Mouse (Mus musculus) cerebral cortex, adult 2 months (tissue): ENCODE data around the gene Gusb.

Experiments used
- WGBS: fragments of 180-500 bp; shearing (Covaris S2); methylation state at CpG from one replicate; pipeline ENCODE4 v1.1.7; 2018; 5-methylcytosine and 5-hydroxymethylcytosine counted together

Gusb gene

DNA sequence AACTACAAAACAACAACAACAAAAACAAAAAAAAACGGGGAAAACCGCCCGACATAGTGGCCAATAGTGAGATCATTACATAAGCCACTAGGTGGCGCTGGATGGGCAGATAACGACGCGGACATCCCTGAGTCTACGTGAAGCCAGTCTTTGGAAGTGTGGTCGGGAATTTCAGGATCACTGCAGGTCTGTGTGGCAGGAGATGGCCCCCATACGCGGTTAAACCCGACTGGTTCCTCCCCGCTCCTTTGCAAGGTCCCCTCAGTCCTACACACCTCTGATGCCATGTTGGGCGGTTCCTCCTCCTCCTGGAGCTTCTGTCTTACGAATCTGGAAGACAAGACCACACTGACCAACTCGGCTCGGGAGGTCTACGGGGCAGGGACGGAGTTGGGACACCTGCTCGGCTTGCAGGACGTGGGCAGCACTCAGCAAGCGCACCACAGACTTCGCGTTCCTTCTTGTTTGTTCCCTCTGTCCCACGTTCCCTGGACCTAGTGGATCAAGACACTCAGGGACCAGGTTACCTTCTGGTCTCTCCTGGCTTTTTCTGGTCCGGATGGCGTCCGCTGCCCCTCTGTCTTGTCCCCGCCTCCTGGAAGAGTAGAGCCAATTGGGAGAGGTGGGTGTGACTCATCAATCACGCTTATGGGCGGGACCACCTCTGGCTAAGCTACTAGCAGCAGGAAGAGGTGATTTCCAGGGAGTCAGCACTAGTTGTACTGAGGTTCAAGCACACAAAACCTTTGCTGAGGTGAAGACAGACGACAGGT, 21.1 kb upstream of the Gusb start:
- WGBS = under 1% methylated on average over 32 of the region's 32 CpGs

DNA sequence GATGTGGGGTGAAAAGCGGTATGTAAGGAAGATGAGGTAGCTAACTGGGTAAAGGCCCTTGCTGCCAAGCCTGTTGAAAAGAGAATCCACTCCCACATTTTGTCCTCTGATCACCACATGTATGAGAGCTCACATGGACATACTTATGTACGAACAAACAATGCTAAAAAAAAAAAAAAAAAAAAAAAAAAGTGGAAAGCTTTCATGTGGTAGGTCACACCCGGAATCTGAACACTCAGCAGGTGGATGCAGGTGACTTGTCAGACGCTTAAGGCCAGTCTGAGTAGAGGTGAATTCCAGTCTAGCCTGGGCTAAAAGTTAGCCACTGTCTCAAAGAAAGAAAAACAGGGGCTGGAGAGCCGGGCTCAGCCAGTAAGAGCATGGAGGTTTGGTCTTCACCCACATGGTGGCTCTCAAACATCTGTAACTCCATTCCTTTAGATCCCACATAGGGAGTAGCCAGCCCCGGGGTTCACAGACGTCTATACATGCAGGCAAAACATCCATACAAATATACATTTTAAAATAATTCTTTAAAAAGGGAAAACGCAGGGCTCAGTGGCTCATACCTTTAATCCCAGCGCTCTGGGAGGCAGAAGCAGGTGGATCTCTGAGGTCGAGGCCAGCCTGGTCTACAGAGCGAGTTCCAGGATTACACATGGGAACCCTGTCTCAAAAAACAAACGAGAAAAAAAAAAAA, 20.4 kb upstream of the Gusb start:
- WGBS = 35% methylated on average over 12 of the region's 12 CpGs

DNA sequence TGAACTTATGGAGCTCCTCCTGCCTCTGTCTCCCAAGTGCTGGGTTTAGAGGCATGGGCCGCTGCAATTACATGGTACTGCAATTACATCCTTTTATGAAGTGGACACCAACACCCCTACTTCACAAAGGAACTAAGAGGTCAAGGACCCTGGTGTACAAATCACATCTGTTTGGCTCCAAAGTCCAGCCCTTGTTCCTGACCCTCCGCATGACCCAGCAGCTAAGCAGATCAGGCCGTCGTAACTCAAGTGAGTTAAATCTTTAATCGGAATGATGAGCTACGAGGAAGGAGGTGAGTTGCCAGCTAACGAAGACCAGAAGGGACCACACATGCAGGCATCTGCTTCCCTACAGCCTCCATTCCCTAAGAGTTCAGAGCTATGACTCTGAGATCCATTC, 19.5 kb upstream of the Gusb start:
- WGBS = 90% methylated on average over 7 of the region's 7 CpGs

DNA sequence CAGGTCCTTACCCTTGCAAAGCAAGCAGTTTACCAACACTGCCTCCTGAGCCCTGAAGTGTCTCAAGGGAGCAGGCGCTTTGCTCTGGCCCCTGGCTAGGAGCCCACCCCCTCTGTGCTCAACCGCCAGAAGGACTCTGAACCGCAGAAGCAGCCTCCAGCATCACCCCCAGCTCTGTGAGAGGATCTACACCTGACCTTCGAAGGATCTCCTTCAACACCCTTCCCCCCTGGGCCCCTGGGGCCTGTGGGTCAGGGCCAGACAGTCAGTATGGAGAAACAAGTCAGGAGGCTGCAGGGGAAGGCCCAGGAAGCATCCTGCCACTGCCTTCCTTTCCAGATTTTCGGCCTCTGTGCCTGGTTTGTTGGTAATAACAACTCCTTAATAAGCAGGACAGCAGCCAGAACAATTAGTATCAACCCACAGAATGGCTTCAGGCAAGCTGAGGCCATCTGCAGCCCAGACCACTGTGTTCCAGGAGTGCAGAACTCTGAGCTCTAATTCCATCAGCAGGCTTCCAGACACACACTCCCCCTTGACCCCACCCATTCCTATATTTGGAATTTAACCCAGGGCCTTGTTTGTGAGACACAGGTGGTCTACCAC, 18.6 kb upstream of the Gusb start:
- 59% methylated on average over 5 of the region's 5 CpGs for WGBS

DNA sequence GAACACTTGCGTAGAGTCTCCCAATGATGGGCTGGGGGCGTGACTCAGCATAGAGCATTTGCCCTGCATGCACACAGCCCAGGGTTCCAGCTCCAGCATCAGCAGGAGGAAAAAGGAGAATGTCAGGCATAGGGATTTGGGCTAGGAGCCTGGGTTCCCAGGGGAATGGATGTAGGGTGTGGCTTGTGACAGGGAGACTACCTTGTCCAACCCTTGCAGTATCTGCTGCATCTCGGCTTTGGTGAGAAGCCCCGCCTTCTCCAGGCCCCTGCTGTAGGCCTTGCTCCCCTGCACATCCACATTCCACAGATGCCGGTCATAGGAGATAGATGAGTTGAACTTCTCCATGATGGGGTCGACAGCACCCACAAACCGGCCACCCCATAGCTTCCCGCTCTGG, 16.6 kb upstream of the Gusb start:
- WGBS = 87% methylated on average over 8 of the region's 8 CpGs

DNA sequence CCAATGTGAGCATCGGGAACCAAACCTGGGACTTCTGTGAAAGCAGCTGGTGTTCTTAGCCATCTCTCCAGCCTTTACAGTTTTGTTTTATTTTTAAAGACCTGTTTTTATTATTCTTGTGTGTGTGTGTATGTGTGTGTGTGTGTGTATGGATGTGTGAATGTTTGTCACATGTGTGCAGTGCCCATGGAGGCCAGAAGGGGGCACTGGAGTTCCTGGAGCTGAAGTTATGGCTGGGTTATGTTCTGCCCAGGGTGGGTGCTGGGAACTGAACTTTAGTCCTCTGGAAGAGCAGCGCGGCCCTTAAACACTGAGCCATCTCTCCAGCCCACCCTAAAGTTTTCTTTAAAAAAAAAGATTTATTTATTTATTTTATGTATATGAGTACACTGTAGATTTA, 12.3 kb upstream of the Gusb start:
- WGBS = 97% methylated on average over 3 of the region's 3 CpGs

DNA sequence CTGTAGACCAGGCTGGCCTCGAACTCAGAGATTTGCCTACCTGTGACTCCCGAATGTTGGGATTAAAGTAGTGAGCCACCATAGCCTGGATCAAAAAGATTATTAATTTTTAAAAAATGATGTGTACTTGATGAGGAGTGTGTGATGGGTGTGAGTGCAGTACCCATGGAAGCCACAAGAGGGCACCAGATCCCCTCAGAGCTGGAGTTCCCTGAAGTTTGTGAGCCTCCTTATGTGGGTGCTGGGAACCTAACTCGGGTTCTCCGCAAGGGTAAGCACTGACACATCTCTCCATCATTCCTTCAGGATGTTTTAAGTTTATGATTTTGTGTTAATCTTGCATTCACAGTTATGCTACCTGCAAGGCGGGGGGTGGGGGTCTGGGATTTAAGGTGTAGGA, 8.1 kb upstream of the Gusb start:
- WGBS = 97% methylated on average over 5 of the region's 5 CpGs

DNA sequence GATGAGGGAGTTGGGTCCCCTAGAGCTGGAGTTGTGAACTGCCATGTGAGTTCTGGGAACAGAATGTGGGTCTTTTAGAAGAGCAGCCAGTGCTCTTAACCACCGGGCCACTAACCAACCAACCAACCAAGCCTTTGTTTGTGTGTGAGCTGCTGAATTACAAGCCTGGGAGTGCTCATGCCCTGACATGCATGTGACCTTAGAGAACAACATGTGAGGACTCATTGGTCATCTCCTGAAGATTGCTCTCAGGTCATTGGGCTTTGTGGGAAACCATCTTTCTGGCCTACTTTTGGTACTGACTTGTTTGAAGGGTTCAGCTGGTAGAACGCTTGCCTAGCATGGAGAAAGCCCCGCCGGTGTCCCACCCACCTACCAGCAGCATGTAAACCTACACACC, 6.9 kb upstream of the Gusb start:
- 92% methylated on average over 4 of the region's 4 CpGs for WGBS

DNA sequence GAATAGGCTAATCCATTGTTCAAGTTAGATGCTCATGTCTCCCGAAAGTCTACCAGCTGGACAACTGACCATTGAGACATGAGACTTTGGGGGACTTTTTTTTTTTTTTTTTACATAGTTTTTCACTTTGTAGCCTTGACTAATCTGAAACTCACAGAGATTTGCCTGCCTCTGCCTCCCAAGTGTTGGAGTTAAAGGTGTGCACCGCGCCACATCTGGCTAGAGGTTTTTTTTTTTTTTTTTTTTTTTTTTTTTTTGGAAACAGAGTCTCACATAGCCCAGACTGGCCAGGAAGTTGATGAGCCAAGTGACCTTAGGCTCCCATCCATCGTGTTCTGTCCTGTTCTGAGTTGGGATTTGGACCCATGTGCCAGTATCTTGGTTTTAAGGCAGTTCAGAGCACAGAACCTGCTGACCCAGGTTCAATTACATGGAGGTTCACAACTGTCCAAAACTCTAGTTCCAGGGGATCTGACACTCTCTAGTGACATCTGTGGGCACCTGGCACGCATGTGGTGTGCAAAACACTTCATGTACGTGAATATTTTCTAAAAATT, 5.3 kb upstream of the Gusb start:
- WGBS = 82% methylated on average over 6 of the region's 6 CpGs

DNA sequence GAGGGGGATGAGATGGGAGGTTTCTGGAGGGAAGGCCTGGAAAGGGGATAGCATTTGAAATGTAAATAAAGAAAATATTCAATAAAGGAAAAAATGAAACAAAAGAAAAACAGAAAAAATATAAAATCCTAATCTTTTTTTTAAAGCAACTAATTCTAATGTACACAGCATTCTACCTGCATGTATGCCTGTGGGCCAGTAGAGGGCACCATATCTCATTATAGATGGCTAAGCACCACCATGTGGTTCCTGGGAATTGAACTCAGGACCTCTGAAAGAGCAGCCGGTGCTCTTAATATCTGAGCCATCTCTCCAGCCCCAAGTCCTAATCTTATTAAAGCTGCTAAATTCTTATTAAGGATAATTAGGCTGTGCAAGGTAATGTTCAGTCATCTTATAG, 4.5 kb upstream of the Gusb start:
- WGBS = 95% methylated on average over 1 of the region's 1 CpGs

DNA sequence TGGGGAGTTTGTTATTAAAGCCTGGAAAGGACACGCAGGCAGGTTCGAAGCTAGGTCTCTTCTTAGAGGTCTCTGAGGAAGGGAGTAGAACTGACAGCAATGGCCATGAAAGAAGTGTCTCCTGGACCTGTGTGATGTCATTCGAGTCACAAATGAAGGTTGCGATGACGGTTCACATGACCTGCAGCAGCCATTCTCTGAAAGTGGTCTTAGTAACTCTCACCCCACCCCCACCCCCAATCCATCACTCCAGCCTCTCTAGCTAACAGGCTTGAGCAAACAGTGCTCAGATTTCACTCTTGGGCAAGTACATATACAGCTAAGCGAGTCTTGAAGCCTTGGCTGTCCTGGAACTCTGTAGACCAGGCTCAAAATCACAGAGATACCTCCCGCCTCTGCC, 380 bp upstream of the Gusb start:
- 80% methylated on average over 7 of the region's 7 CpGs for WGBS

DNA sequence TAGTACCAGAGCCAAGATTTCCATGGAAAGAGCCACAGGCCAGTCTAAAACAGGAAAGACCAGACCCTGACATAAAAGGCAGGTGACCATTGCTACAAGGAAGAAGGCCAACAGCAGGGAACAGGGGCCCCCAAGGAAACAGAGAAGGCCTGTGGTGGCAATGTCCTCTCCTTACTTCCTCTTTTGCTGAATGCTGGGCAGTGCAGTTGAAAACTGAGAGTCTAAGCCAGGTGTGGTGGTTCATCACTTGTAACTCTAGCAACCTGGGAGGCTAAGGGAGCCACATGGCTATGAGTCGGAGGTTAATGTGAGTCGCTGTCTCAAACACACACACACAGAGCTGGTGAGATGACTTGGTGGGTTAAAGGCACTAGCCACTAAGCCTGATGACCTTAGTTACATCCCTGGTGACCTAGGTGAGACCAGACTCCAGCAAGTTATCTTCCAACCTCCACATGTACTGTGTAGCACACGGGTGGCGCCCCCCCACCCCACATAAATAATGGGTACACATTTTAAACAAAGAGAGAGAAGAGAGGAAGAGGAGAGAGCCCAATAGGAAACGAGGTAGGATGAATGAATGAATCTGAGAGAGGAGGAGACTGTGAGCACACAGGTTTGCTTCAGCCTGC, 1.4 kb downstream of the Gusb start:
- 77% methylated on average over 5 of the region's 5 CpGs for WGBS

DNA sequence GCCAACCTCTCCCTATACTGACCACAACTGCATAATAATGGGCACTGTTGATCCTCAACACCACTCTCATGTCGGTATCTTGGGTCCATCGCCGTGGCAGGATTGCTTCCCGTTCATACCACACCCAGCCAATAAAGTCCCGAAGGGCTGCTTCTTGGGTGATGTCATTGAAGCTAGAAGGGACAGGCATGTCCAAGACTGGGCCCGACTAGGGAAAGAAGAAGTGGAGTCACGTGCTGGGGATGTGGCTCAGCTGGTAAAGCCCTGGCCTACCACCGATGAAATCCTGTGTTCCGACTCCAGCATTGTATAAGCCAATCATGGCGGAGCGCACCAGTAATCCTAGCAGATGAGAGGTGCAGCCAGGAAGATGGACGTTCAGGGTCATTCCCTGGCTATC, 2.1 kb downstream of the Gusb start:
- WGBS = 89% methylated on average over 12 of the region's 12 CpGs

DNA sequence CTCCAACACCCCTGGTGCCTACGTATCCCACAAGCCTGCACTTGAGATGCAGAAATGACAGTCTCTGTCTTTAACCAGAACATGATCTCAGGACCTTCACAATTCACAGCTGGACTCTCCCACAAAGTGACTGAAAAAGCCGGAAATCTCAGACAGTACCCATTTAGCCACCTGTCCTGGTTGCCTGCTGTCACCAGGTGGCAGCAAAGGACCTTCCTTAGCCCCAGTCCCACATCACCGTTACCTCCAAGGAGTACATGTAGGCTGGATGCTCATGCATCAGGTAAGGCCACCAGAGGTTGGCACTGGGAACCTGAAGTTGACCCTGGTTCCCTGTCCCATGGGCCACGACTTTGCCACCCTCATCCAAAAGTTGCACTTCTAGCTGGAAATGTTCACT, 3.8 kb downstream of the Gusb start:
- WGBS = 28% methylated on average over 4 of the region's 4 CpGs

DNA sequence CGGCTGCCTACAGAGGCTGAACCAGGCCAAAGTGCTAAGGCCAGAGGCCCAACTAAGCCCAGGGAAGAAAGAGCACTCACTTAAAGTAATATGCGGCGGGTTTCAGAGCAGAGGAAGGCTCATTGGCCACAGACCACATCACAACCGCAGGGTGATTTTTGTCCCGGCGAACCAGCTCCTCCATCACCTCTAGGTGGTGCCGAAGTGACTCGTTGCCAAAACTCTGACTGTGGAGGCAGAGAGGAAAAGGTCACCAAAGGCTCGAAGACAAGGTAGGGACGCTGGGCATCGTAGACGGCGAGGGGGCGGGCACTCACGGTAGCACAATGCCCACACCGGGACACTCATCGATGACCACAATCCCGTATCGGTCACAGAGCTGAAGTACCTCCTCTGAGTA, 5.1 kb downstream of the Gusb start:
- 69% methylated on average over 19 of the region's 19 CpGs for WGBS

DNA sequence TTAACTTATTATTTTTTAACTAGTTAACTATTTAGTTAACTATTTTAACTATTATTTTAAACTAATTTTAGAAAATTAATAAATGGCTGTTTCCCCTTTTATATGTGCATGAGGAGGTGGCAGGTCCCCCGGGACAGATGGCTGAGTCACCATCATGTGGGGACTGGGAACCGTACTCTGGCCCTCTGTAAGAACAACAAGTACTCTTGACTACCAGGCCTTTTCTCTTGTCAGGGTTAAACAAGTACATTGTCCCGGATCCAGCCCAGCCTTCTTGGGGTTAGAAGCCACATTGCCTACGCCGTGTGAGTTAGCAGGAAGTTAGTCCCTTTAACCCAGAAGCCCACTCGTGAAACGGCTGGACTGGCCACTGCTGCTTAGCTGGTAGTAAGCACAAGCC, 7.9 kb downstream of the Gusb start:
- 88% methylated on average over 7 of the region's 7 CpGs for WGBS

DNA sequence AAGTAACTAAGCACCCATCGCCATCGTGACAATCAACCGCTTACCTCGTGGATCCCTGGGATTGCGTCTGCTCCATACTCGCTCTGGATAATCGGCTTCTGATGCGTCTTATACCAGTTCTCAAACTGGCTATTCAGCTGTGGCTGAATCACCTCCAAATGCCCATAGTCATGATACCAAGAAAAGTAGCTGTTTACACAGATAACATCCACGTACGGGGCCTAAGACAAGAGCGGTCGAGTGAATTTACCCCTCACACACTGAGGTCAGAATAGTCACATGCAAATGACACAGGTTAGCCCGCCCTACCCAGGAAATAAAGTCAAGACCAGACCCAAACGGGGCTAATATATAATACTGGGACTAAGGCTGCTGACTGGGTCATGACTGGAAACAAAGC, 9.5 kb downstream of the Gusb start:
- WGBS = 96% methylated on average over 14 of the region's 14 CpGs

DNA sequence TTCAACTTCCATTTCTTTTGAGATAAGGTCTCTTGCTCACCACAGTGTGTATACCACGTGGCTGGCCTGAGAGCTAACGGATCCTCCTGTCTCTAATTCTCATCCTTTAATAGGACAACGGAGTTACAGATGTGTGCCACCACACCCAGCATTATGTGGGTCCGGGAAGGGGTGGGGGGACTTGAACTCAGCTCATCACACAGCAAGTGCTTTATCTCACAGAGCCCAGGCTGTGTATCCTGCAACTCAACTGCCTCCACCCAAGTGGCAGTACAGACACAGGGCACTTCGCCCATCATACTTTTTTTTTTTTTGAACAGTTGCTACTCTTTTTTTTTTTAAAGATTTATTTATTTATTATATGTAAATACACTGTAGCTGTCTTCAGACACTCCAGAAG, 11.0 kb downstream of the Gusb start:
- 95% methylated on average over 5 of the region's 5 CpGs for WGBS

DNA sequence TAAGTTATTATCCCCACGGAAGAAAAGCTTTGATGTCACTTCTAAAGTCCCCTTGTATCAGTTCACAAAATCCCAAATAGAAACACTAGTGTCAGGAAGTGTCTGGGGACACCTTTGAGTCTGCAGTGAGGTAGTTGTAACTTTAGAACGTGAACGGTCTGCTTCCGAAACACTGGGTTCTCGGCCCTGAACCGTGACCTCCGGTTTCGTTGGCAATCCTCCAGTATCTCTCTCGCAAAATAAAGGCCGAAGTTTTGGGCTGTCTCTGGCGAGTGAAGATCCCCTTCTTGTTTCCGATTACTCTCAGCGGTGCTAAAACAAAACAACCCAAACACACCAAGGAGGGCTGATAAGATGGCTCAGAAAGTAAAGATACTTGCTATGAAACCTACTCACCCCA, 13.5 kb downstream of the Gusb start:
- WGBS = 81% methylated on average over 13 of the region's 13 CpGs

DNA sequence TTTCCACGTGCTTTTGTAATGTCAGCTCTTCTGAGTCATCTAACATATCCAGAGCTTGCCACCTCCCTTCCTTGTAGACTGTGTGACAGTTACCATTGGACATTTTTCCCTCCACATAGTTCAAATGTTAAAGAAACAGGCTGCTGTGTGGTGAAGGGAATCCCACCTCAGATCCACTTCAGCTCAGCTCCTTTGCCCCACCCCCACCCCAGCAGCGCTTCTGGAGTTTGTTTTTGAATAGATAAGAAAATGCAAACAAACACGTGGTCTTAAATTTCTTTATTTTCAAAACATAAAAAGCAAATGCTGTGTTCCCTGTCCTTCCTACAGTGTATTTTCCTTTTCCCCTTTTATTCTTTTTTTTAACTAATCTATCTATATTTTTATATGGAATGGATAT, 22.6 kb downstream of the Gusb start:
- 63% methylated on average over 3 of the region's 3 CpGs for WGBS

DNA sequence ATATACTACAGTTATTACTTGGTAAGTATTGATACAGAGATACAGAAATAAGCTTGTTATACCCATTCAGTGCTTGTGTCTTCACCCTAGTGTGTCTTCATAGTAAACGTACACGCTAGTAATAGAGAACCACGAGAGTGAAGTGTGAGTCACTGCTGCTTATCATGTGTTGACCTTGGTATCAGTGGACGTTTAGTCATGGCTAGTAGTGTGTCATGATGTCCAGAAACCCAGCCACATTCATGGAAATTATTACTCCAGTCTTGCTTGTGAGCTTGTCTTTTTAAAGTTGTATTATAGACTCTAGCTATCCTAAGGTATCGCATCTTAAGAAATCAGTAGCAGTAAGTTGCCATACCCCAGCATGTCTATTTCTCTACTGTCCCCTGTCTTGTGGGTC, 24.2 kb downstream of the Gusb start:
- 93% methylated on average over 5 of the region's 5 CpGs for WGBS

DNA sequence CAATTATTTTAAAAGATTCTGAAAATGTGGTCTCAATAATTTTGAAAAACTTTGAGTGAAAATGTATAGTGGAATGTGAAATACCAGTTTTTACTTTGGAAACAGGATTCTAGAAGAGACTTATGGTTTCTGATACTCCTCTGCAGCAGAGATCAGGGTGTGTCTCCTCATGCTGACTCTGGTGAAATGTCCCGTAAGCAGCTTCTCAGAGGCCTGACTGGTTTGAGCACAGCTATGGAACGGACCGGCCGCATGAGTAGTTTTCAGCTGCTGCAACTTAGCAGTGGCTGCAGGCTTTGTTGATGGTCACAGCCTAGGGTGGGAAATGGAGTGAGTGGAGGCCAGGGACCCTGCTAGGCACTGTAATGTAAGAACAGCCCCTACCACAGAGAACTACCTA, 25.1 kb downstream of the Gusb start:
- WGBS = 88% methylated on average over 4 of the region's 4 CpGs
